8 mouse cellular contexts compared by ENCODE assay signal in genomic region chr13:115090069-115090976, GRCm38 (mm10). TPM values are rescaled to one million over a fixed set of nuclear protein-coding genes. Genes with fewer than 3 reads are reported as not detected.
DNase-seq lines count a peak whose midpoint lies in the region; ATAC-seq lines count a peak whose summit lies in the region.

TSS of gene Pelo (minus strand) at chr13:115090186.

- H3K27me3 ChIP-seq in hindbrain, embryonic 13.5 days = no peaks in the 10 kb centered on the region

- H3K9ac ChIP-seq in hindbrain, embryonic 13.5 days = peak within 1 kb of the TSS; percentile 83

- H3K4me3 ChIP-seq in hindbrain, embryonic 13.5 days = peak within 1 kb of the TSS; percentile 65

- peaks cover 23% of the 10 kb centered on the region for H3K36me3 ChIP-seq in hindbrain, embryonic 13.5 days

- peak; percentile 98 for ATAC-seq in hindbrain, embryonic 13.5 days (ENCODE audit: low FRiP score)

- peaks cover 24% of the 10 kb centered on the region for H3K4me1 ChIP-seq in hindbrain, embryonic 13.5 days (replicated peaks)

- H3K27ac ChIP-seq in hindbrain, embryonic 13.5 days = peak within 1 kb of the TSS; percentile 75

- under 1% methylated on average over 60 of the region's 60 CpGs for WGBS in hindbrain, embryonic 13.5 days

- DNase-seq in NIH3T3 (ENCODE audit: low read depth) = peak; percentile 94
- DNase-seq in cerebellum, postnatal 10 days = peak; percentile 95 to 97
- DNase-seq in frontal cortex, postnatal 14 days (ENCODE audit: low spot score in 2 of 2) = peak; percentile 88 to 89
- peak; percentile 85 to 91 for DNase-seq in layer of hippocampus, postnatal 25 days (ENCODE audit: extremely low spot score in 1 of 2, low spot score in 1 of 2)
- peak; percentile 96 for DNase-seq in lung, postnatal 25 days (ENCODE audit: low spot score)
- DNase-seq in retina, embryonic 14.5 days (ENCODE audit: low spot score) = peak; percentile 95
- DNase-seq in thymus, postnatal 4 days = peak; percentile 97

- no peaks in the 10 kb centered on the region for H3K9me3 ChIP-seq in hindbrain, embryonic 13.5 days

- peak within 1 kb of the TSS; percentile 98 for H3K4me2 ChIP-seq in hindbrain, embryonic 13.5 days

RNA-seq across cellular contexts. Expression of gene Pelo, which starts in this region (rescaled TPM):
- polyA plus RNA-seq in hindbrain, embryonic 13.5 days (2015; fragmentation: Nextera tagmentation; extraction: Ambion mirVana) = 3.9 and 6.8 TPM in 2 replicates
- 10 to 100 TPM; 21.0 to 22.7 TPM for total RNA-seq in layer of hippocampus, postnatal 25 days (2021)

Comparison
In these comparisons a context has a peak if more than half of its experiments do, and no peak if none do; other contexts are left out.
1. Peak in every context shown above with its lines: DNase-seq, ATAC-seq, H3K4me3 ChIP-seq and H3K27ac ChIP-seq.